Mouse (Mus musculus): Measurements from ENCODE around the gene Pemt. TPM values are rescaled to one million over a fixed set of nuclear protein-coding genes. Genes with fewer than 3 reads are reported as not detected.
A peak's percentile ranks its signal among the peaks of the same experiment; 100 is the strongest.

Gene Pemt
- total and polyA plus RNA-seq, 2 experiments from 2014 or later, result 6.9 to 11.9 TPM

DNA sequence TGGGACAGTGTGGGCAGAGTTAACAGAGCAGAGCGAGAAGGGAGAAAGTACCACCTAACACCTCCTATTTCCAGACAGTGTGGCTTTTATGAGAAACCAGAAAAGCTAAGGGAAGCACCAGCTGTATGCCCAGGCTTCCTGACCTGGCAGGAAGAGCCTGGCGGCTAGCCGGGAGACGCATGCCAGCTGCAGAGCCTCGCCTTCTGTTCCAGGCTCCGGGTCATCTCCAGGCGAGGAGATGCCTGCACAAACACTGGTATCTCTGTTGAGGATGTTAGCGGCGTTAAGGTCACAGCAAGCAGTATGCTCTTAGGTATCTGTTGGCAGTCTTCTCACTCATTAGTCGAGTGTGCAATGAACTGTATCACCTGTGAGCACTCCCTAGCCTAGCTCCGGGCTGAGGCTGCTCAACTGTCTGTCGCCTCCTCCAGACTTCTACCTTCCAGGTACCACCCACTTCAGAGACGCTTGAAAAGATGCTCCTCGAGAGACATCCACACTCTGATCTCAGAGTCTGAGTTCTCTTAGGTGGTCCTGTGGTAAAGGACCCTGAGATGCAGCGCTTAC is 27.7 kb upstream of the Pemt start:
- Histone ChIP-seq H3K9ac (replicated peaks; ENCODE audit: low read depth, low read length) (no peak overlapping the region), H3K4me3 (ENCODE audit: low read depth, low read length) (no peak overlapping the region), H3K27me3 (ENCODE audit: control insufficient read depth, insufficient read depth, low read length) (no peaks in the 10 kb centered on the region), H3K9me3 (replicated peaks; ENCODE audit: control insufficient read depth, low read length) (no peaks in the 10 kb centered on the region), H3K4me1 (ENCODE audit: control insufficient read depth, insufficient read depth) (no peaks in the 10 kb centered on the region), H3K4me2 (ENCODE audit: low read depth, low read length) (no peak overlapping the region), H3K36me3 (replicated peaks; ENCODE audit: control insufficient read depth, insufficient read depth, low read length) (no peaks in the 10 kb centered on the region), H3K27ac (ENCODE audit: low read depth) (no peak overlapping the region)
- DNase-seq (ENCODE audit: low spot score) (no peak), ATAC-seq (ENCODE audit: insufficient read depth, low read depth) (no peak)
- no peak for TF ChIP-seq CTCF (IDR thresholded peaks at IDR 0.05; ENCODE audit: low read depth)
- no peak for TF ChIP-seq EP300 (IDR thresholded peaks at IDR 0.05; ENCODE audit: low read depth)
- WGBS, result 51% methylated on average over 15 of the region's 15 CpGs

DNA sequence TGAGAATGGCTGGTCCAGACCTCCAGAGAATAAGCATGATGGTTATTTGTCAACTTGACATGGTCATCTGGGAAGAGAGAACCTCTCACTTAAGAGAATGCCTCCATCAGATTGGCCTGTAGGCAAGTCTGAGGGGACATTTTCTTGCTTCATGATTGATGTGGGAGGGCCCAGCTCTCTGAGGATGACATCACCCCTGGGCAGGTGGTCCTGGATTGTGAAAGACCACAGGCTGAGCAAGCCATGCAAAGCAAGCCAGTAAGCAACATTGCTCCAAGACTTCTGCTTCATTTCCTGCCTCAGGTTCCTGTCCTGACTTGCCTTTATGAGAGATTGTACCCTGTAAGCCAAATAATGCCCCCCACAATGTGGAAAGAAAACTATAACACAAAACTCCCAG is 26.8 kb upstream of the Pemt start:
- no peak overlapping the region for H3K9ac ChIP-seq (replicated peaks; ENCODE audit: low read depth, low read length)
- no peaks in the 10 kb centered on the region for H3K36me3 ChIP-seq (replicated peaks; ENCODE audit: control insufficient read depth, insufficient read depth, low read length)
- H3K27me3 ChIP-seq (ENCODE audit: control insufficient read depth, insufficient read depth, low read length), result no peaks in the 10 kb centered on the region
- H3K4me3 ChIP-seq (ENCODE audit: low read depth, low read length), result no peak overlapping the region
- no peak overlapping the region for H3K27ac ChIP-seq (ENCODE audit: low read depth)
- H3K4me2 ChIP-seq (ENCODE audit: low read depth, low read length), result no peak overlapping the region
- no peak for TF ChIP-seq CTCF (IDR thresholded peaks at IDR 0.05; ENCODE audit: low read depth)
- no peak for TF ChIP-seq EP300 (IDR thresholded peaks at IDR 0.05; ENCODE audit: low read depth)
- no peaks in the 10 kb centered on the region for H3K9me3 ChIP-seq (replicated peaks; ENCODE audit: control insufficient read depth, low read length)
- ATAC-seq (ENCODE audit: insufficient read depth, low read depth) (no peak), DNase-seq (ENCODE audit: low spot score) (no peak)
- H3K4me1 ChIP-seq (ENCODE audit: control insufficient read depth, insufficient read depth), result no peaks in the 10 kb centered on the region

DNA sequence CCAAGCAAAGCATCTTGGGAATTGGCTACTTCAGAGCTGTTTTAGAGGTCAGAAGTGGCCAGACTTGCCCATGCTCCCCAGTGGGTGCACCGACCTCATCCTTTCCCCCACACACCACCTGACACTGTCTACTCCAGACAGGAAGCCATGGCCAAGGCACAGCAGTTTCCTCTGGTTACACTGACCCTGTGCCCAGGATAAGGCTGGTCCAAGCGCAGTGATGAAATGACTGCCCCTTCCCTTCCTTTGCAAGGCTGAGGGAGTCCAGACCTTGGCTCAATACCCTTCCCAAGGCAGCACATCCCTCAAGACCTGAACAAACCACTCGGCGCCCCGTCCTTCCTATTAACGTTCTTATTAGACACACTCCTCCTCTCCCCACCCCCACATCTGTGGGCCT is 24.9 kb upstream of the Pemt start:
- H3K36me3 ChIP-seq (replicated peaks; ENCODE audit: control insufficient read depth, insufficient read depth, low read length), result no peaks in the 10 kb centered on the region
- no peak overlapping the region for H3K27ac ChIP-seq (ENCODE audit: low read depth)
- 79% methylated on average over 6 of the region's 6 CpGs for whole genome bisulfite sequencing
- H3K9me3 ChIP-seq (replicated peaks; ENCODE audit: control insufficient read depth, low read length), result no peaks in the 10 kb centered on the region
- TF ChIP-seq CTCF (IDR thresholded peaks at IDR 0.05; ENCODE audit: low read depth), result no peak
- no peak for TF ChIP-seq EP300 (IDR thresholded peaks at IDR 0.05; ENCODE audit: low read depth)
- ATAC-seq (ENCODE audit: insufficient read depth, low read depth) (no peak), DNase-seq (ENCODE audit: low spot score) (no peak)
- H3K4me3 ChIP-seq (ENCODE audit: low read depth, low read length), result no peak overlapping the region
- no peaks in the 10 kb centered on the region for H3K4me1 ChIP-seq (ENCODE audit: control insufficient read depth, insufficient read depth)
- no peaks in the 10 kb centered on the region for H3K27me3 ChIP-seq (ENCODE audit: control insufficient read depth, insufficient read depth, low read length)
- H3K9ac ChIP-seq (replicated peaks; ENCODE audit: low read depth, low read length), result no peak overlapping the region
- H3K4me2 ChIP-seq (ENCODE audit: low read depth, low read length), result no peak overlapping the region

DNA sequence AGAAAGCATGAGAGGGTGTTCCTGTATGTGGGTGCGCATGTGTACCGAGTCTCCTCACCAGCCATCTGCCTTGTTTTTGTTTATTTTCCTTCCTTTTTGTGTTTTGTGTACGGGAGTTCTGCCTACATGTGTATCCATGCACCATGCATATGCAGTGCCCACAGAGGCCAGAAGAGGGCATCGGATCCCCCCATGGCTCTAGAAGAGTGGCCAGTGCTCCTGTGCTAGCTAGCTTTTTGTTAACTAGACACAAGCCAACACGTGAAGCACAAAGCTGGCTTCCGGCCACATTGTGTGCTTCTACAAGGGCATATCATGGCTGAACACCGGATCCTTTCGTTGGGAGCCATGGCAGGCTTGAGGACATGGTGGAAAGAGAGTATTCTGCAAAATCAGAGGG is 24.3 kb upstream of the Pemt start:
- H3K27ac ChIP-seq (ENCODE audit: low read depth), result no peak overlapping the region
- no peaks in the 10 kb centered on the region for H3K36me3 ChIP-seq (replicated peaks; ENCODE audit: control insufficient read depth, insufficient read depth, low read length)
- H3K9ac ChIP-seq (replicated peaks; ENCODE audit: low read depth, low read length), result no peak overlapping the region
- no peak overlapping the region for H3K4me3 ChIP-seq (ENCODE audit: low read depth, low read length)
- peak; percentile 62 for ATAC-seq (ENCODE audit: insufficient read depth, low read depth)
- no peak overlapping the region for H3K4me2 ChIP-seq (ENCODE audit: low read depth, low read length)
- 35% methylated on average over 8 of the region's 8 CpGs for WGBS
- H3K9me3 ChIP-seq (replicated peaks; ENCODE audit: control insufficient read depth, low read length), result no peaks in the 10 kb centered on the region
- H3K4me1 ChIP-seq (ENCODE audit: control insufficient read depth, insufficient read depth), result no peaks in the 10 kb centered on the region
- no peaks in the 10 kb centered on the region for H3K27me3 ChIP-seq (ENCODE audit: control insufficient read depth, insufficient read depth, low read length)
- TF ChIP-seq EP300 (IDR thresholded peaks at IDR 0.05; ENCODE audit: low read depth) (no peak), CTCF (IDR thresholded peaks at IDR 0.05; ENCODE audit: low read depth) (peak; percentile 70)
- DNase-seq (ENCODE audit: low spot score), result no peak

DNA sequence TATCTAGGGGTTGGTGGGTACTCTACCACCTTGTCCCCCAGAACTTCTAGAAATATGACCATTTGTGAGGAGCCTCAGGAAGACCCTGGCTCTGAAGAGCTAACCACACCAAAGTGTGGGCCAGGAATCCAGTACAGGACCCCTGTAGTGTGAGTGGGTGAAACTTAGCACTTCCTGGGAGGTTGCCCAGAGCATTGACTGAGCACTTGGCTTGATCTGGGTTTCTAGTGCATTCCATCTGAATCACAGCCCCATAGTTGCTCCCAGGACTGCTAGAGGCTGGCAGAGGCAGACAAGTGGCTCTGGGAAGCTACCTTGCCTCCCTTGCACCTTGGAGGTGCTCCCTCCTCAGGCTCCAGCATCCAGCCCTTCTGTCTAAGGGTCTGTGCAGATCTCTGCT is 22.3 kb upstream of the Pemt start:
- H3K4me3 ChIP-seq (ENCODE audit: low read depth, low read length), result no peak overlapping the region
- H3K27me3 ChIP-seq (ENCODE audit: control insufficient read depth, insufficient read depth, low read length), result no peaks in the 10 kb centered on the region
- DNase-seq (ENCODE audit: low spot score) (no peak), ATAC-seq (ENCODE audit: insufficient read depth, low read depth) (no peak)
- H3K4me2 ChIP-seq (ENCODE audit: low read depth, low read length), result no peak overlapping the region
- H3K4me1 ChIP-seq (ENCODE audit: control insufficient read depth, insufficient read depth), result no peaks in the 10 kb centered on the region
- no peak for TF ChIP-seq CTCF (IDR thresholded peaks at IDR 0.05; ENCODE audit: low read depth)
- TF ChIP-seq EP300 (IDR thresholded peaks at IDR 0.05; ENCODE audit: low read depth), result no peak
- no peak overlapping the region for H3K27ac ChIP-seq (ENCODE audit: low read depth)
- H3K9ac ChIP-seq (replicated peaks; ENCODE audit: low read depth, low read length), result no peak overlapping the region
- H3K9me3 ChIP-seq (replicated peaks; ENCODE audit: control insufficient read depth, low read length), result no peaks in the 10 kb centered on the region
- H3K36me3 ChIP-seq (replicated peaks; ENCODE audit: control insufficient read depth, insufficient read depth, low read length), result no peaks in the 10 kb centered on the region

DNA sequence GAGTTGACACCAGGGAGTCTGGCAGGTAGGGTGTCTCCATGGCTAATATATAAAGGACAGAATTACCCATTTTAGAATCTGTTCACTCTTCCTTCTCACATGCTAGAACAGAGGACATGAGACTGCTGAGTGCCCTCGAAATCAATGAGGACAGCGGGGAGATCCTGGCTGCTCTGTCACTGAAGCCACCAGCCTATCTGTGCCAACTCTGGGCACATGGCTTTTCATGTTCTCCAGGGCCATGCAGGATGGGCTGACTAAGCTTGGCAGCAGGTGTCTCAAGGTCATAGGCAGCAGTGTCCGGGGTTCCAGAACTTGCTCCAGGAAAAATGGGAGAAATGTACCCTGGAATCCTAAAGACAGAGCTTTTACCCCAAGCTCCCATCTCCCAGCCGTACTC is 21.4 kb upstream of the Pemt start:
- H3K9ac ChIP-seq (replicated peaks; ENCODE audit: low read depth, low read length), result no peak overlapping the region
- no peaks in the 10 kb centered on the region for H3K36me3 ChIP-seq (replicated peaks; ENCODE audit: control insufficient read depth, insufficient read depth, low read length)
- TF ChIP-seq EP300 (IDR thresholded peaks at IDR 0.05; ENCODE audit: low read depth) (no peak), CTCF (IDR thresholded peaks at IDR 0.05; ENCODE audit: low read depth) (no peak)
- H3K4me1 ChIP-seq (ENCODE audit: control insufficient read depth, insufficient read depth), result no peaks in the 10 kb centered on the region
- no peaks in the 10 kb centered on the region for H3K27me3 ChIP-seq (ENCODE audit: control insufficient read depth, insufficient read depth, low read length)
- no peak for DNase-seq (ENCODE audit: low spot score)
- no peak for ATAC-seq (ENCODE audit: insufficient read depth, low read depth)
- no peaks in the 10 kb centered on the region for H3K9me3 ChIP-seq (replicated peaks; ENCODE audit: control insufficient read depth, low read length)
- no peak overlapping the region for H3K27ac ChIP-seq (ENCODE audit: low read depth)
- no peak overlapping the region for H3K4me3 ChIP-seq (ENCODE audit: low read depth, low read length)
- H3K4me2 ChIP-seq (ENCODE audit: low read depth, low read length), result no peak overlapping the region
- 82% methylated on average over 4 of the region's 4 CpGs for WGBS

Data from heart, postnatal 0 days (tissue).